Mouse (Mus musculus) heart, embryonic 10.5 days (tissue): Measurements from ENCODE around the gene Bst2. TPM values are rescaled to one million over a fixed set of nuclear protein-coding genes. Genes with fewer than 3 reads are reported as not detected.

ENCODE experiments used
- DNase-seq: peaks from one replicate; pipeline ENCODE4 v3.0.0-alpha.2; 2017; ENCODE audit warnings: low spot score
- H3K27ac ChIP-seq: fragments of 300-500 bp; sonication (generic); 2 replicates; pipeline ENCODE4 v1.5.1; 2016; ENCODE audit warnings: mild to moderate bottlenecking
- H3K27me3 ChIP-seq: fragments of 300-500 bp; sonication (generic); 2 replicates; pipeline ENCODE4 v1.6.1; 2016; ENCODE audit warnings: mild to moderate bottlenecking; ENCODE audit not compliant: poor library complexity, insufficient read depth, severe bottlenecking
- H3K36me3 ChIP-seq: fragments of 300-500 bp; sonication (generic); 2 replicates; pipeline ENCODE4 v1.6.1; 2016; ENCODE audit warnings: mild to moderate bottlenecking, moderate library complexity
- H3K4me1 ChIP-seq: fragments of 300-500 bp; sonication (generic); 2 replicates; pipeline ENCODE4 v1.6.1; 2016; ENCODE audit warnings: mild to moderate bottlenecking
- H3K4me3 ChIP-seq: fragments of 300-500 bp; sonication (generic); 2 replicates; pipeline ENCODE4 v1.5.1; 2016; ENCODE audit warnings: mild to moderate bottlenecking, moderate library complexity
- H3K9me3 ChIP-seq: fragments of 300-500 bp; sonication (generic); 2 replicates; pipeline ENCODE4 v1.6.1; 2016; ENCODE audit warnings: mild to moderate bottlenecking, moderate library complexity
- WGBS: fragments of 180-500 bp; shearing (Covaris S2); methylation state at CpG from one replicate; pipeline ENCODE4 v1.1.7; 2016; 5-methylcytosine and 5-hydroxymethylcytosine counted together
- polyA plus RNA-seq: library from polyadenylated mRNA; unstranded; fragments of >200 nt; fragmentation: Nextera tagmentation; extraction: Ambion mirVana; gene quantifications from 2 replicates; pipeline ENCODE4 v1.2.1, GENCODE M21; 2016

Gene Bst2
- polyA plus RNA-seq, 1 experiment from 2014 or later: 16.8 TPM

GRCm38 (mm10) chr8:71569366-71570290 is 32.4 kb upstream of the Bst2 start:
- no peaks in the 10 kb centered on the region for H3K36me3 ChIP-seq
- peak overlapping the region; percentile 73 for H3K4me3 ChIP-seq
- H3K27me3 ChIP-seq: peaks cover 57% of the 10 kb centered on the region
- H3K4me1 ChIP-seq: peaks cover 35% of the 10 kb centered on the region
- WGBS: under 1% methylated on average over 51 of the region's 51 CpGs
- DNase-seq: peak; percentile 87
- H3K27ac ChIP-seq: peak overlapping the region; percentile 78
- no peaks in the 10 kb centered on the region for H3K9me3 ChIP-seq

GRCm38 (mm10) chr8:71568941-71569340 is 31.7 kb upstream of the Bst2 start:
- H3K36me3 ChIP-seq: no peaks in the 10 kb centered on the region
- no peak for DNase-seq
- H3K4me3 ChIP-seq: peak overlapping the region; percentile 73
- H3K4me1 ChIP-seq: peaks cover 30% of the 10 kb centered on the region
- 20% methylated on average over 6 of the region's 6 CpGs for WGBS
- peaks cover 64% of the 10 kb centered on the region for H3K27me3 ChIP-seq
- 0 out of 2 replicates have a peak, but pooled peaks cover 4% of the 10 kb centered on the region for H3K9me3 ChIP-seq
- H3K27ac ChIP-seq: peak overlapping the region; percentile 78; the same call in 1 of the 2 replicates

GRCm38 (mm10) chr8:71568387-71568937 is 31.2 kb upstream of the Bst2 start, which contains the start of gene Slc27a1:
Slc27a1 (plus strand) TSS chr8:71568882.
- no peaks in the 10 kb centered on the region for H3K36me3 ChIP-seq
- H3K27me3 ChIP-seq: peaks cover 68% of the 10 kb centered on the region
- H3K27ac ChIP-seq: peak within 1 kb of the TSS; percentile 78
- DNase-seq: no peak
- peak within 1 kb of the TSS; percentile 73 for H3K4me3 ChIP-seq
- peaks cover 30% of the 10 kb centered on the region for H3K4me1 ChIP-seq
- 0 out of 2 replicates have a peak, but pooled peaks cover 4% of the 10 kb centered on the region for H3K9me3 ChIP-seq
- WGBS: 18% methylated on average over 13 of the region's 13 CpGs

- Histone ChIP-seq H3K9me3 (0 out of 2 replicates have a peak, but pooled peaks cover 4% of the 10 kb centered on the region), H3K4me1 (peaks cover 34% of the 10 kb centered on the region), H3K4me3 (no peak overlapping the region), H3K27me3 (peaks cover 71% of the 10 kb centered on the region), H3K36me3 (no peaks in the 10 kb centered on the region), H3K27ac (no peak overlapping the region)
- 62% methylated on average over 7 of the region's 7 CpGs for WGBS
- DNase-seq: no peak
These were observed 30.3 kb upstream of the Bst2 start for GRCm38 (mm10) chr8:71567587-71567986.

GRCm38 (mm10) chr8:71566501-71566900 is 29.2 kb upstream of the Bst2 start, which contains the start of gene Nxnl1:
Nxnl1 (minus strand) TSS chr8:71566601.
- no peak within 1 kb of the TSS for H3K27ac ChIP-seq
- 0 out of 2 replicates have a peak, but pooled peaks cover 4% of the 10 kb centered on the region for H3K9me3 ChIP-seq
- peaks cover 37% of the 10 kb centered on the region for H3K4me1 ChIP-seq
- H3K4me3 ChIP-seq: no peak within 1 kb of the TSS
- 67% methylated on average over 3 of the region's 3 CpGs for WGBS
- peaks cover 76% of the 10 kb centered on the region for H3K27me3 ChIP-seq
- H3K36me3 ChIP-seq: no peaks in the 10 kb centered on the region
- no peak for DNase-seq

GRCm38 (mm10) chr8:71563992-71564391 is 26.7 kb upstream of the Bst2 start:
- no peak for DNase-seq
- 86% methylated on average over 4 of the region's 4 CpGs for WGBS
- H3K4me1 ChIP-seq: peaks cover 19% of the 10 kb centered on the region
- no peak overlapping the region for H3K27ac ChIP-seq
- no peaks in the 10 kb centered on the region for H3K36me3 ChIP-seq
- H3K9me3 ChIP-seq: 0 out of 2 replicates have a peak, but pooled peaks cover 4% of the 10 kb centered on the region
- peaks cover 96% of the 10 kb centered on the region for H3K27me3 ChIP-seq
- H3K4me3 ChIP-seq: no peak overlapping the region

- 0 out of 2 replicates have a peak, but pooled peaks cover 4% of the 10 kb centered on the region for H3K9me3 ChIP-seq
- DNase-seq: peak; percentile 88
- H3K36me3 ChIP-seq: no peaks in the 10 kb centered on the region
- peaks cover 96% of the 10 kb centered on the region for H3K27me3 ChIP-seq
- under 1% methylated on average over 33 of the region's 33 CpGs for WGBS
- H3K4me3 ChIP-seq: peak overlapping the region; percentile 48
- H3K4me1 ChIP-seq: peaks cover 19% of the 10 kb centered on the region
- H3K27ac ChIP-seq: no peak overlapping the region
These were observed 25.5 kb upstream of the Bst2 start for GRCm38 (mm10) chr8:71562751-71563150.

- peaks cover 19% of the 10 kb centered on the region for H3K4me1 ChIP-seq
- no peak overlapping the region for H3K27ac ChIP-seq
- peaks cover 96% of the 10 kb centered on the region for H3K27me3 ChIP-seq
- H3K9me3 ChIP-seq: 0 out of 2 replicates have a peak, but pooled peaks cover 4% of the 10 kb centered on the region
- no peak overlapping the region for H3K4me3 ChIP-seq
- WGBS: 5% methylated on average over 15 of the region's 15 CpGs
- peak; percentile 88 for DNase-seq
- H3K36me3 ChIP-seq: no peaks in the 10 kb centered on the region
These were observed 24.1 kb upstream of the Bst2 start for GRCm38 (mm10) chr8:71561401-71561800.

- Histone ChIP-seq H3K4me1 (peaks cover 19% of the 10 kb centered on the region), H3K27ac (no peak overlapping the region), H3K4me3 (no peak overlapping the region), H3K9me3 (0 out of 2 replicates have a peak, but pooled peaks cover 4% of the 10 kb centered on the region), H3K36me3 (no peaks in the 10 kb centered on the region), H3K27me3 (peaks cover 97% of the 10 kb centered on the region)
- WGBS: 82% methylated on average over 5 of the region's 5 CpGs
- no peak for DNase-seq
These were observed 23.5 kb upstream of the Bst2 start for GRCm38 (mm10) chr8:71560765-71561164.

GRCm38 (mm10) chr8:71560071-71560470 is 22.8 kb upstream of the Bst2 start:
- H3K4me3 ChIP-seq: no peak overlapping the region
- peaks cover 98% of the 10 kb centered on the region for H3K27me3 ChIP-seq

GRCm38 (mm10) chr8:71558958-71559690 is 21.9 kb upstream of the Bst2 start:
- Histone ChIP-seq H3K27me3 (peaks cover 89% of the 10 kb centered on the region), H3K36me3 (no peaks in the 10 kb centered on the region), H3K4me1 (peaks cover 23% of the 10 kb centered on the region), H3K4me3 (peak overlapping the region; percentile 59), H3K9me3 (0 out of 2 replicates have a peak, but pooled peaks cover 2% of the 10 kb centered on the region), H3K27ac (peak overlapping the region; percentile 42; the same call in 1 of the 2 replicates)
- peak; percentile 93 for DNase-seq
- 2% methylated on average over 24 of the region's 24 CpGs for WGBS

More at GRCm38 (mm10) chr8:71560071-71560470, 22.8 kb upstream of the Bst2 start:
- DNase-seq: no peak
- H3K4me1 ChIP-seq: peaks cover 19% of the 10 kb centered on the region
- H3K27ac ChIP-seq: no peak overlapping the region
- 66% methylated on average over 3 of the region's 3 CpGs for WGBS
- H3K36me3 ChIP-seq: no peaks in the 10 kb centered on the region
- 0 out of 2 replicates have a peak, but pooled peaks cover 4% of the 10 kb centered on the region for H3K9me3 ChIP-seq
